Comparison of ENCODE assay signal across 13 mouse cellular contexts in genomic region chr16:43575507-43575906, GRCm38 (mm10).
DNase-seq lines count a peak whose midpoint lies in the region; ATAC-seq and TF ChIP-seq lines count a peak whose summit lies in the region.
"Had no signal": no experiment of that assay in that cellular context is flagged by ENCODE, and none has a peak within 500 bp of the region (broad histone marks: within the 10 kb centered on the region; RNA-seq: fewer than 3 reads in every experiment).

No protein-coding gene starts in this region.

- H3K4me3 ChIP-seq in testis, adult 2 months (ENCODE audit: control insufficient read depth, low read depth, low read length) = no peak overlapping the region
- no peak overlapping the region for H3K4me3 ChIP-seq in hindbrain, embryonic 14.5 days (replicated peaks; ENCODE audit: low read length)
- H3K4me3 ChIP-seq: erythroblast, embryonic 14.5 days had no signal

- TF ChIP-seq CTCF in testis, adult 2 months (IDR thresholded peaks at IDR 0.05; ENCODE audit: control insufficient read depth, insufficient read depth, insufficient replicate concordance, low read depth, low read length) = no peak

- no peaks in the 10 kb centered on the region for H3K9me3 ChIP-seq in hindbrain, embryonic 14.5 days (ENCODE audit: control insufficient read depth, low read length)

- H3K36me3 ChIP-seq in testis, adult 2 months (ENCODE audit: control insufficient read depth, insufficient read depth, low read length) = no peaks in the 10 kb centered on the region
- H3K36me3 ChIP-seq in hindbrain, embryonic 14.5 days (replicated peaks; ENCODE audit: control insufficient read depth, insufficient read depth) = peaks cover 25% of the 10 kb centered on the region

- intact Hi-C loops in heart, postnatal 10 days (cut with DNase I) = loop anchor here (2.0 to 10.0 kb wide), 4 partner anchors 27 to 663 kb away; no protein-coding TSS in a partner anchor

- H3K4me2 ChIP-seq in hindbrain, embryonic 14.5 days (replicated peaks) = no peak overlapping the region

- WGBS in hindbrain, embryonic 14.5 days = 47% methylated on average over 9 of the region's 9 CpGs

- H3K27me3 ChIP-seq in testis, adult 2 months (ENCODE audit: control insufficient read depth, insufficient read depth, low read length) = no peaks in the 10 kb centered on the region
- no peaks in the 10 kb centered on the region for H3K27me3 ChIP-seq in hindbrain, embryonic 14.5 days (ENCODE audit: control insufficient read depth, insufficient read depth, low read length)

- ATAC-seq in hindbrain, embryonic 14.5 days (ENCODE audit: low FRiP score) = no peak

- H3K27ac ChIP-seq in testis, adult 2 months (ENCODE audit: control insufficient read depth, insufficient read depth, low read depth, low read length) = peak overlapping the region; percentile 32; the same call in 1 of the 2 replicates
- H3K27ac ChIP-seq in hindbrain, embryonic 14.5 days = peak overlapping the region; percentile 64

- H3K4me1 ChIP-seq in testis, adult 2 months (ENCODE audit: control insufficient read depth, insufficient read depth, low read length) = no peaks in the 10 kb centered on the region; the same call in 1 of the 2 replicates
- peaks cover 25% of the 10 kb centered on the region for H3K4me1 ChIP-seq in hindbrain, embryonic 14.5 days (replicated peaks; ENCODE audit: control insufficient read depth, insufficient read depth, low read length)

- DNase-seq in heart, adult 11 months = peak; percentile 89
- no peak for DNase-seq in heart, postnatal 10 days
- no peak for DNase-seq in testis, postnatal 10 days (ENCODE audit: low spot score)
- no peak for DNase-seq in hindbrain, embryonic 14.5 days (ENCODE audit: low spot score)
- DNase-seq in cerebellum, adult 8-10 months = no peak
- no peak for DNase-seq in cerebellum, adult 9-10 months
- DNase-seq in kidney, postnatal 25 days = no peak
- DNase-seq: B cell, adult 2 months; gastrocnemius, postnatal 36 days; layer of hippocampus, adult 9-11 months; liver had no signal

- H3K9ac ChIP-seq in hindbrain, embryonic 14.5 days = peak overlapping the region; percentile 39

- no peak for TF ChIP-seq POLR2A in testis, adult 2 months (IDR thresholded peaks at IDR 0.05; ENCODE audit: control insufficient read depth, low read depth, low read length)
